In genomic region chr9:96220419-96220818, GRCm38 (mm10) we compare ENCODE assay signal across 18 mouse cellular contexts.
"Had no signal": no experiment of that assay in that cellular context is flagged by ENCODE, and none has a peak within 500 bp of the region (broad histone marks: within the 10 kb centered on the region; RNA-seq: fewer than 3 reads in every experiment).

No protein-coding gene starts in this region.

- H3K4me1 ChIP-seq: limb, embryonic 13.5 days; neural tube, embryonic 15.5 days; stomach, embryonic 15.5 days had no signal

- H3K4me2 ChIP-seq: limb, embryonic 13.5 days; lung, embryonic 14.5 days; neural tube, embryonic 15.5 days; stomach, embryonic 15.5 days had no signal

- ATAC-seq: intestine, postnatal 0 days had no signal

- H3K4me3 ChIP-seq: limb, embryonic 13.5 days; midbrain, embryonic 10.5 days; myocyte; neural tube, embryonic 15.5 days; stomach, embryonic 15.5 days had no signal

- DNase-seq: kidney, adult 8-10 months; kidney, postnatal 25 days; layer of hippocampus, postnatal 36 days; lung, embryonic 14.5 days; lung, postnatal 10 days; lung, postnatal 4 days; midbrain, embryonic 14.5 days; right cerebral cortex, postnatal 4 days; spleen, adult 18-20 months; thymus, adult 2 months; thymus, postnatal 25 days had no signal

- H3K27me3 ChIP-seq: limb, embryonic 13.5 days; neural tube, embryonic 15.5 days; stomach, embryonic 15.5 days had no signal

- H3K9ac ChIP-seq: limb, embryonic 13.5 days; liver, embryonic 14.5 days; lung, embryonic 14.5 days; neural tube, embryonic 15.5 days; stomach, embryonic 15.5 days had no signal

- H3K9me3 ChIP-seq: limb, embryonic 13.5 days; midbrain, embryonic 10.5 days; neural tube, embryonic 15.5 days; stomach, embryonic 15.5 days had no signal

- H3K36me3 ChIP-seq: limb, embryonic 13.5 days; midbrain, embryonic 10.5 days; neural tube, embryonic 15.5 days; stomach, embryonic 15.5 days had no signal

- H3K27ac ChIP-seq: limb, embryonic 13.5 days; midbrain, embryonic 10.5 days; neural tube, embryonic 15.5 days; stomach, embryonic 15.5 days had no signal
